Mouse (Mus musculus) thymus, postnatal 10 days (tissue): ENCODE results near the gene Fgfbp3.
A peak's percentile ranks its signal among the peaks of the same experiment; 100 is the strongest.
"Not testable (repeated sequence)": the region's sequence is repeated elsewhere in the genome, so short reads cannot be mapped to it uniquely, and the experiment has no call there.

Experiments used
- DNase-seq, 2 experiments: peaks; one replicate each; pipeline ENCODE4 v3.0.0; 2021; ENCODE audit warnings: low spot score in 2 of 2

Gene Fgfbp3

GRCm38 (mm10) chr19:36910424-36911045 lies 8.9 kb downstream of the Fgfbp3 start:
- DNase-seq = no peak

- peak; percentile 33 to 71 for DNase-seq
These were observed 9.6 kb downstream of the Fgfbp3 start for GRCm38 (mm10) chr19:36909676-36910292.

- no peak for DNase-seq
These were observed 10.3 kb downstream of the Fgfbp3 start for GRCm38 (mm10) chr19:36909150-36909549.

- DNase-seq = no peak
These were observed 15.0 kb downstream of the Fgfbp3 start for GRCm38 (mm10) chr19:36904211-36905007.

- DNase-seq = no peak
These were observed 16.0 kb downstream of the Fgfbp3 start for GRCm38 (mm10) chr19:36903377-36903776.

- peak in 1 of 2 experiments; percentile 24 for DNase-seq
These were observed 21.6 kb downstream of the Fgfbp3 start for GRCm38 (mm10) chr19:36897778-36898177.

- DNase-seq = no peak
These were observed 22.4 kb downstream of the Fgfbp3 start for GRCm38 (mm10) chr19:36896791-36897569.

- no peak for DNase-seq
These were observed 27.7 kb downstream of the Fgfbp3 start for GRCm38 (mm10) chr19:36891746-36892145.

- DNase-seq = no peak
These were observed 31.7 kb downstream of the Fgfbp3 start for GRCm38 (mm10) chr19:36887706-36888105.

- no peak for DNase-seq
These were observed 33.1 kb downstream of the Fgfbp3 start for GRCm38 (mm10) chr19:36886316-36886715.

GRCm38 (mm10) chr19:36883119-36883518 lies 36.3 kb downstream of the Fgfbp3 start:
- peak in 1 of 2 experiments; percentile 22 for DNase-seq

GRCm38 (mm10) chr19:36878743-36879495 lies 40.5 kb downstream of the Fgfbp3 start:
- no peak for DNase-seq

GRCm38 (mm10) chr19:36877329-36877728 lies 42.1 kb downstream of the Fgfbp3 start:
- DNase-seq = no peak

GRCm38 (mm10) chr19:36874651-36875050 lies 44.8 kb downstream of the Fgfbp3 start:
- DNase-seq = no peak

- DNase-seq = not testable (repeated sequence)
These were observed 50.7 kb downstream of the Fgfbp3 start for GRCm38 (mm10) chr19:36868675-36869074.
